Comparison of ENCODE assay signal across 25 mouse cellular contexts in genomic region chr12:83052391-83052790, GRCm38 (mm10).
DNase-seq lines count a peak whose midpoint lies in the region; ATAC-seq lines count a peak whose summit lies in the region.
"Had no signal": no experiment of that assay in that cellular context is flagged by ENCODE, and none has a peak within 500 bp of the region (broad histone marks: within the 10 kb centered on the region; RNA-seq: fewer than 3 reads in every experiment).

No protein-coding gene starts in this region.

- ATAC-seq in embryonic facial prominence, embryonic 11.5 days (replicated peaks; ENCODE audit: insufficient number of reproducible peaks, low FRiP score, low TSS enrichment, low read depth) = no peak
- ATAC-seq in kidney, embryonic 15.5 days (replicated peaks; ENCODE audit: low FRiP score) = 0 out of 2 replicates have a peak, but pooled peaks have one; percentile 22
- ATAC-seq: forebrain, embryonic 15.5 days; hindbrain, postnatal 0 days; Patski had no signal

- H3K9ac ChIP-seq in embryonic facial prominence, embryonic 11.5 days (replicated peaks; ENCODE audit: low read length) = no peak overlapping the region
- no peak overlapping the region for H3K9ac ChIP-seq in kidney, embryonic 15.5 days
- H3K9ac ChIP-seq: embryonic facial prominence, embryonic 13.5 days; forebrain, embryonic 12.5 days; forebrain, embryonic 15.5 days; heart, embryonic 12.5 days; heart, embryonic 15.5 days; hindbrain, embryonic 14.5 days had no signal

- H3K27me3 ChIP-seq in embryonic facial prominence, embryonic 11.5 days (ENCODE audit: control insufficient read depth, insufficient read depth, low read length) = no peaks in the 10 kb centered on the region
- H3K27me3 ChIP-seq in embryonic facial prominence, embryonic 10.5 days (replicated peaks; ENCODE audit: low read depth, poor library complexity, severe bottlenecking) = no peaks in the 10 kb centered on the region
- no peaks in the 10 kb centered on the region for H3K27me3 ChIP-seq in kidney, embryonic 15.5 days
- H3K27me3 ChIP-seq: embryonic facial prominence, embryonic 13.5 days; forebrain, embryonic 12.5 days; forebrain, embryonic 15.5 days; heart, embryonic 12.5 days; heart, embryonic 15.5 days; Patski had no signal

- H3K36me3 ChIP-seq in embryonic facial prominence, embryonic 11.5 days (replicated peaks; ENCODE audit: control insufficient read depth, insufficient read depth, low read depth, low read length) = no peaks in the 10 kb centered on the region
- H3K36me3 ChIP-seq in embryonic facial prominence, embryonic 10.5 days (replicated peaks) = no peaks in the 10 kb centered on the region
- H3K36me3 ChIP-seq in kidney, embryonic 15.5 days = no peaks in the 10 kb centered on the region
- H3K36me3 ChIP-seq: embryonic facial prominence, embryonic 13.5 days; forebrain, embryonic 12.5 days; forebrain, embryonic 15.5 days; heart, embryonic 15.5 days had no signal

- H3K4me3 ChIP-seq in embryonic facial prominence, embryonic 11.5 days (ENCODE audit: low read depth, low read length) = no peak overlapping the region
- H3K4me3 ChIP-seq in embryonic facial prominence, embryonic 10.5 days = no peak overlapping the region
- no peak overlapping the region for H3K4me3 ChIP-seq in kidney, embryonic 15.5 days (replicated peaks)
- H3K4me3 ChIP-seq: embryonic facial prominence, embryonic 13.5 days; erythroblast, embryonic 14.5 days; forebrain, embryonic 12.5 days; forebrain, embryonic 15.5 days; heart, embryonic 12.5 days; heart, embryonic 15.5 days had no signal

- 68% methylated on average over 4 of the region's 4 CpGs for WGBS in embryonic facial prominence, embryonic 11.5 days
- 78% methylated on average over 4 of the region's 4 CpGs for WGBS in embryonic facial prominence, embryonic 10.5 days
- 34% methylated on average over 4 of the region's 4 CpGs for WGBS in kidney, embryonic 15.5 days

- peak; percentile 6 for DNase-seq in embryonic facial prominence, embryonic 11.5 days (ENCODE audit: low spot score)
- no peak for DNase-seq in embryonic facial prominence, embryonic 10.5 days (ENCODE audit: low spot score)
- no peak for DNase-seq in kidney, adult 11 months
- peak; percentile 48 to 61 for DNase-seq in kidney, postnatal 4 days
- DNase-seq in kidney, postnatal 25 days = no peak
- DNase-seq in lung, postnatal 10 days = peak; percentile 31
- DNase-seq in lung, postnatal 14 days = no peak
- DNase-seq: adrenal gland, postnatal 10 days; adrenal gland, postnatal 36 days; cerebellum, adult 18-20 months; cerebellum, adult 9-10 months; cerebellum, postnatal 14 days; gastrocnemius, postnatal 14 days; heart, adult 11 months; heart, postnatal 36 days had no signal

- H3K9me3 ChIP-seq in embryonic facial prominence, embryonic 11.5 days (replicated peaks; ENCODE audit: control insufficient read depth, low read length) = no peaks in the 10 kb centered on the region
- peaks cover 8% of the 10 kb centered on the region; the same call in 1 of the 2 replicates for H3K9me3 ChIP-seq in embryonic facial prominence, embryonic 10.5 days
- H3K9me3 ChIP-seq in kidney, embryonic 15.5 days (replicated peaks) = no peaks in the 10 kb centered on the region
- H3K9me3 ChIP-seq: embryonic facial prominence, embryonic 13.5 days; forebrain, embryonic 15.5 days; heart, embryonic 15.5 days had no signal

- no peak overlapping the region for H3K4me2 ChIP-seq in embryonic facial prominence, embryonic 11.5 days (ENCODE audit: low read depth, low read length)
- H3K4me2 ChIP-seq in kidney, embryonic 15.5 days = no peak overlapping the region
- H3K4me2 ChIP-seq: embryonic facial prominence, embryonic 13.5 days; forebrain, embryonic 12.5 days; forebrain, embryonic 15.5 days; heart, embryonic 12.5 days; heart, embryonic 15.5 days; hindbrain, embryonic 14.5 days had no signal

- H3K4me1 ChIP-seq in embryonic facial prominence, embryonic 11.5 days (ENCODE audit: control insufficient read depth, insufficient read depth, low read length) = no peaks in the 10 kb centered on the region
- H3K4me1 ChIP-seq in embryonic facial prominence, embryonic 10.5 days = peaks cover 6% of the 10 kb centered on the region
- peaks cover 9% of the 10 kb centered on the region; the same call in 1 of the 2 replicates for H3K4me1 ChIP-seq in kidney, embryonic 15.5 days
- H3K4me1 ChIP-seq: heart, embryonic 15.5 days had no signal

- no peak overlapping the region for H3K27ac ChIP-seq in embryonic facial prominence, embryonic 11.5 days (replicated peaks; ENCODE audit: low read depth, low read length)
- no peak overlapping the region for H3K27ac ChIP-seq in embryonic facial prominence, embryonic 10.5 days (replicated peaks)
- H3K27ac ChIP-seq in kidney, embryonic 15.5 days = no peak overlapping the region
- H3K27ac ChIP-seq: embryonic facial prominence, embryonic 13.5 days; forebrain, embryonic 12.5 days; forebrain, embryonic 15.5 days; heart, embryonic 15.5 days; hindbrain, embryonic 14.5 days; hindbrain, postnatal 0 days had no signal

Comparison
In these comparisons a context has a peak if more than half of its experiments do, and no peak if none do; other contexts are left out.
1. DNase-seq: peak in embryonic facial prominence, embryonic 11.5 days (single experiment), kidney, postnatal 4 days (2 of 2) and lung, postnatal 10 days (single experiment); none in embryonic facial prominence, embryonic 10.5 days (single experiment), kidney, adult 11 months (single experiment), kidney, postnatal 25 days (0 of 2) and lung, postnatal 14 days (single experiment).